Mouse (Mus musculus): ENCODE results near the gene Rab44. TPM values are rescaled to one million over a fixed set of nuclear protein-coding genes. Genes with fewer than 3 reads are reported as not detected.
A peak's percentile ranks its signal among the peaks of the same experiment; 100 is the strongest.

Rab44 gene
- polyA plus RNA-seq, 1 experiment from 2014 or later, result 3.4 TPM

DNA sequence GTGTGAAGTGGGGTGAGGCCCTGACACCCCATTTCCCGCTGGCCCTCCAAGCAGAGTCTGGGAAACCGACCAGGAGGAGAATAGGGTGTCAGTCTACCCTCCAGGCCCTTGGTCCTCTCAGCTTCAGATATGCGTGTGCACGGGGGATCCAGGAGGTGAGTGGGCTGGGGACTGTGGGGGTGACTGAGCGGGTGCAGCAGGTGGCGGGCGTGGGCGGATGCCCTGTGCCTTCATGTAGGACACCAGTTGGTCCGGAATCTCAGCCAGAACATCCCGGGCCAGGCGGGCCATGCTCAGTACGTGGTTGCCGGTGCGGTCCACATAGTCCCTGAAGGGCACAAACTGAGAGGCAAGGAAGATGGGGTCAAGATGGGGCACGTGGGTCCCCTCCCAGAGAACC is 45.0 kb downstream of the Rab44 start:
- 91% methylated on average over 15 of the region's 15 CpGs for WGBS
- H3K27me3 ChIP-seq, result no peaks in the 10 kb centered on the region
- H3K36me3 ChIP-seq, result no peaks in the 10 kb centered on the region
- H3K4me3 ChIP-seq (replicated peaks), result no peak overlapping the region
- H3K9ac ChIP-seq, result no peak overlapping the region
- no peak for ATAC-seq (ENCODE audit: insufficient number of reproducible peaks, low FRiP score, low TSS enrichment, low read depth)
- peaks cover 33% of the 10 kb centered on the region for H3K4me1 ChIP-seq
- no peaks in the 10 kb centered on the region for H3K9me3 ChIP-seq (replicated peaks)
- H3K4me2 ChIP-seq (replicated peaks), result no peak overlapping the region
- no peak overlapping the region for H3K27ac ChIP-seq (replicated peaks)

GRCm38 (mm10) chr17:29159320-29159719 is 45.4 kb downstream of the Rab44 start:
- whole genome bisulfite sequencing, result 82% methylated on average over 5 of the region's 5 CpGs

GRCm38 (mm10) chr17:29159743-29160455 is 46.0 kb downstream of the Rab44 start:
- H3K36me3 ChIP-seq, result no peaks in the 10 kb centered on the region
- H3K4me3 ChIP-seq (replicated peaks), result no peak overlapping the region
- no peak overlapping the region for H3K4me2 ChIP-seq (replicated peaks)
- H3K9ac ChIP-seq, result no peak overlapping the region
- ATAC-seq (ENCODE audit: insufficient number of reproducible peaks, low FRiP score, low TSS enrichment, low read depth), result no peak
- peaks cover 34% of the 10 kb centered on the region for H3K4me1 ChIP-seq
- no peaks in the 10 kb centered on the region for H3K27me3 ChIP-seq
- 74% methylated on average over 16 of the region's 16 CpGs for WGBS
- no peak overlapping the region for H3K27ac ChIP-seq (replicated peaks)
- no peaks in the 10 kb centered on the region for H3K9me3 ChIP-seq (replicated peaks)

More at GRCm38 (mm10) chr17:29159320-29159719, 45.4 kb downstream of the Rab44 start:
- no peak for ATAC-seq (ENCODE audit: insufficient number of reproducible peaks, low FRiP score, low TSS enrichment, low read depth)
- no peak overlapping the region for H3K4me2 ChIP-seq (replicated peaks)
- no peaks in the 10 kb centered on the region for H3K9me3 ChIP-seq (replicated peaks)
- H3K27ac ChIP-seq (replicated peaks), result no peak overlapping the region
- no peaks in the 10 kb centered on the region for H3K27me3 ChIP-seq
- no peaks in the 10 kb centered on the region for H3K36me3 ChIP-seq
- no peak overlapping the region for H3K4me3 ChIP-seq (replicated peaks)
- no peak overlapping the region for H3K9ac ChIP-seq
- H3K4me1 ChIP-seq, result peaks cover 33% of the 10 kb centered on the region

DNA sequence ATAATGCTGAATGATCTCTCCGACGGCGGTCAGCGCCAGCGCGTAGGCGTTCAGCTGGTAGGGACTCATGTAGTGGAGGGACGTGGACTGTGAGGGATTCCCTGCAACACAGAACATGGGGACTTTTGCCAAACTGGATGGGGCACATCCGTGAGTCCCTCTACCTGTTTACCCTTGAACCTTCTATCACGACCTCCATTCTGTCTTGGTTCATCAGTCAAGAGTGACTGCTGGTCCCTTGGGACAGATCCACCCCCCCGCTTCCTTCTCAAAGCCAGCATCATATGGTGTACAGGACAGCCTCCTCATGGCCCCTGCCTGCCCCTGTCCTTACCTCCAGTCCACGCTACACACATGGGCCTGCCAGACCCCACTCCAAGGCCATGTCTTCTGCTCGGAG is 48.4 kb downstream of the Rab44 start:
- 93% methylated on average over 13 of the region's 13 CpGs for WGBS
- Histone ChIP-seq H3K9ac (no peak overlapping the region), H3K9me3 (replicated peaks) (no peaks in the 10 kb centered on the region), H3K27me3 (no peaks in the 10 kb centered on the region), H3K4me2 (replicated peaks) (no peak overlapping the region), H3K36me3 (no peaks in the 10 kb centered on the region), H3K27ac (replicated peaks) (no peak overlapping the region), H3K4me3 (replicated peaks) (no peak overlapping the region), H3K4me1 (peaks cover 32% of the 10 kb centered on the region)
- ATAC-seq (ENCODE audit: insufficient number of reproducible peaks, low FRiP score, low TSS enrichment, low read depth), result no peak

DNA sequence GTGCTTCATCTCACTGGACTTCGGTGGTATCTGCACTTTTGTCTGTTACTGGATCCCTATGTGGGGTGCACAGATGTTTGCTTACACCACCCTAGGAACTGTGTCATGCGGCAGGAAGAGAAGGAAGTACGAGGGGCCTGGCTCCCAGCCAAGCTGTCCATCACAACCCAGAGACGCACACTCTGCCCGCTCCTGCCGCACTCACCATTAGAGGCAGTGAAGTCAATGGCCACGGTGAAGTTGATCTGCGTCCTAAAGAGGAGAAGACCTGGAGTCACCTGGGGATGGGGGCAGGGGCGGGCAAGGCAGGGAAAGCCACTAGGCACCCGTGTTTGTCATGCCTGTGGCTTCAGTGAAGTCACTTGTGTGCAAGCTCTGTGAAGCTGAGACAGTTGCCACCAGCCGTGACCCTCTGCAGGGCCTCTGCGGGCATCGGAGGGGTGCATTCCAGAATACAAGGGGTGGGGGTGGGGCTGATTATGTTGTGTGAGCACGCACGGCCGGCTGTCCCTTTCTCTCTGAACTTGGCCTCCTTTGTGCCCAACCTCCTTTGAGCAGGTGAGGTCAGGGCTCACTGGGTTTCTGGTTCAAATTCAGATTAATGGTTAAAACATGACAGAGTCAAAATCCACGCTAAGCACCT is 50.6 kb downstream of the Rab44 start:
- Histone ChIP-seq H3K4me1 (peaks cover 40% of the 10 kb centered on the region), H3K27ac (replicated peaks) (peak overlapping the region; percentile 78), H3K9ac (no peak overlapping the region), H3K27me3 (no peaks in the 10 kb centered on the region), H3K4me3 (replicated peaks) (no peak overlapping the region), H3K4me2 (replicated peaks) (no peak overlapping the region), H3K9me3 (replicated peaks) (no peaks in the 10 kb centered on the region), H3K36me3 (no peaks in the 10 kb centered on the region)
- WGBS, result 11% methylated on average over 17 of the region's 17 CpGs
- no peak for ATAC-seq (ENCODE audit: insufficient number of reproducible peaks, low FRiP score, low TSS enrichment, low read depth)

DNA sequence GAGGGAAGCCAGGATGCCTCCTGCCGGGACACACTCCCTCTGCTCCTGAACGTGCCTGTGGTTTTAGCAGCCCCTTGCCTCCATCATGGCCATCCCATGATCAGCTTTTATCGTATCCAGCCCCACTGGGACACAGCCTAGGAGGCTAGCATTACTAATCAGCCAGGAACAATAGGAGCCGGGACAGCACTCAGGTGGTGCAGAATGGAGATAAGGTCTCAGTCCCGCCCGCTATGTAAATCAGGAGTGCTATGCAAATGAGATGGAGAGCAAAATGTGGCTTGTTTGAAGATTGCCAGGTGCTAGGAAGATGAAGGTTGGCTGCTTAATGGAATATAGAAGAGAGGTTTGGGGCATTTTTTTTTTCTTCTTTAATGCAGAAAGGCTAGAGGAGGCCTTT is 51.5 kb downstream of the Rab44 start:
- 30% methylated on average over 6 of the region's 6 CpGs for WGBS
- Histone ChIP-seq H3K4me1 (peaks cover 40% of the 10 kb centered on the region), H3K27ac (replicated peaks) (peak overlapping the region; percentile 78), H3K9ac (no peak overlapping the region), H3K9me3 (replicated peaks) (no peaks in the 10 kb centered on the region), H3K4me3 (replicated peaks) (no peak overlapping the region), H3K36me3 (no peaks in the 10 kb centered on the region), H3K4me2 (replicated peaks) (no peak overlapping the region), H3K27me3 (no peaks in the 10 kb centered on the region)
- ATAC-seq (ENCODE audit: insufficient number of reproducible peaks, low FRiP score, low TSS enrichment, low read depth), result no peak

GRCm38 (mm10) chr17:29165967-29166578 is 52.1 kb downstream of the Rab44 start:
- no peaks in the 10 kb centered on the region for H3K9me3 ChIP-seq (replicated peaks)
- no peak overlapping the region for H3K4me3 ChIP-seq (replicated peaks)

GRCm38 (mm10) chr17:29167371-29167770 is 53.4 kb downstream of the Rab44 start:
- WGBS, result 54% methylated on average over 6 of the region's 6 CpGs

More at GRCm38 (mm10) chr17:29165967-29166578, 52.1 kb downstream of the Rab44 start:
- H3K9ac ChIP-seq, result no peak overlapping the region
- 37% methylated on average over 8 of the region's 8 CpGs for WGBS
- H3K27ac ChIP-seq (replicated peaks), result peak overlapping the region; percentile 78
- H3K27me3 ChIP-seq, result no peaks in the 10 kb centered on the region
- ATAC-seq (ENCODE audit: insufficient number of reproducible peaks, low FRiP score, low TSS enrichment, low read depth), result no peak
- no peak overlapping the region for H3K4me2 ChIP-seq (replicated peaks)
- no peaks in the 10 kb centered on the region for H3K36me3 ChIP-seq
- H3K4me1 ChIP-seq, result peaks cover 40% of the 10 kb centered on the region

GRCm38 (mm10) chr17:29168438-29168837 is 54.5 kb downstream of the Rab44 start:
- Histone ChIP-seq H3K9ac (no peak overlapping the region), H3K36me3 (no peaks in the 10 kb centered on the region), H3K27ac (replicated peaks) (no peak overlapping the region), H3K4me2 (replicated peaks) (no peak overlapping the region), H3K27me3 (no peaks in the 10 kb centered on the region), H3K4me1 (peaks cover 50% of the 10 kb centered on the region), H3K4me3 (replicated peaks) (no peak overlapping the region), H3K9me3 (replicated peaks) (no peaks in the 10 kb centered on the region)
- no peak for ATAC-seq (ENCODE audit: insufficient number of reproducible peaks, low FRiP score, low TSS enrichment, low read depth)
- WGBS, result 83% methylated on average over 4 of the region's 4 CpGs

More at GRCm38 (mm10) chr17:29167371-29167770, 53.4 kb downstream of the Rab44 start:
- Histone ChIP-seq H3K4me2 (replicated peaks) (no peak overlapping the region), H3K27ac (replicated peaks) (peak overlapping the region; percentile 78; the same call in 1 of the 2 replicates), H3K9ac (no peak overlapping the region), H3K4me1 (peaks cover 47% of the 10 kb centered on the region), H3K27me3 (no peaks in the 10 kb centered on the region), H3K9me3 (replicated peaks) (no peaks in the 10 kb centered on the region), H3K36me3 (no peaks in the 10 kb centered on the region), H3K4me3 (replicated peaks) (no peak overlapping the region)
- no peak for ATAC-seq (ENCODE audit: insufficient number of reproducible peaks, low FRiP score, low TSS enrichment, low read depth)

DNA sequence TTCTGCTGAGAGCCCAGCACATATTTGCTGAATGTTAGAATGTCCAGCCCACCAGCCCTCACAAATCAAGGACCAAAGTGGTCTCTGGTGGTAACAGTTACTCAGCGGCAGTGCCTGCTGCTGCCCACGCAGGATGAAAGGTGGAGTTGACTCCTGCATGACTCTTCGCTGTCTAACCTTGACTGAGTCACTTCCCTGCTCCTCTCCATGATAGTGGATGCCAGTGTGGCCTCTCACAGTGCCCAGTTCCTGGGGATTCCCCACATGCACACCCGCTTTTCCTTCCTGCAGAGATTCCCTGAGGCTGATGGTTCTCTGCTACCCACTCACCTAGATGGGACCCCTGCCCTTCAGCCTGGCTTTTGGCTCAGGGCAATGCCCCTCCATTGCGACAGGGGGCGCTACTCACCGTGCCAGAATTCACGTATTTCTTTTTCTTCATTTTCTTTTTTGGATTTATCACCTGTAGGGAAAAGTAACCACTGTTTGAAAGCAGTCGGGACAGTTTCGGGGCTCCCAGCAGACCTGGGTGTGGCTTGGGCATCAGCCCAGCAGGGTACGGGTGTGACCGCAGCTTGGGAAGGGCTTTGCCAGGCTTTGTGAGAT is 55.2 kb downstream of the Rab44 start:
- no peak for ATAC-seq (ENCODE audit: insufficient number of reproducible peaks, low FRiP score, low TSS enrichment, low read depth)
- 69% methylated on average over 12 of the region's 12 CpGs for WGBS

GRCm38 (mm10) chr17:29170431-29171000 is 56.6 kb downstream of the Rab44 start:
- Histone ChIP-seq H3K9ac (no peak overlapping the region), H3K9me3 (replicated peaks) (no peaks in the 10 kb centered on the region), H3K27ac (replicated peaks) (no peak overlapping the region), H3K4me1 (peaks cover 36% of the 10 kb centered on the region), H3K36me3 (no peaks in the 10 kb centered on the region), H3K4me2 (replicated peaks) (no peak overlapping the region), H3K4me3 (replicated peaks) (no peak overlapping the region), H3K27me3 (no peaks in the 10 kb centered on the region)
- ATAC-seq (ENCODE audit: insufficient number of reproducible peaks, low FRiP score, low TSS enrichment, low read depth), result no peak
- WGBS, result 73% methylated on average over 14 of the region's 14 CpGs

More for the DNA sequence above, 55.2 kb downstream of the Rab44 start:
- no peak overlapping the region for H3K9ac ChIP-seq
- peaks cover 50% of the 10 kb centered on the region for H3K4me1 ChIP-seq
- H3K4me3 ChIP-seq (replicated peaks), result no peak overlapping the region
- no peaks in the 10 kb centered on the region for H3K9me3 ChIP-seq (replicated peaks)
- H3K27ac ChIP-seq (replicated peaks), result no peak overlapping the region; the same call in 1 of the 2 replicates
- no peaks in the 10 kb centered on the region for H3K36me3 ChIP-seq
- no peak overlapping the region for H3K4me2 ChIP-seq (replicated peaks)
- no peaks in the 10 kb centered on the region for H3K27me3 ChIP-seq

Data from embryonic facial prominence, embryonic 15.5 days (tissue).